Mouse (Mus musculus) left cerebral cortex, adult 18-20 months (tissue): ENCODE results near the gene Adra2a. TPM values are rescaled to one million over a fixed set of nuclear protein-coding genes. Genes with fewer than 3 reads are reported as not detected.

Experiments used
- DNase-seq, 2 experiments: peaks; one replicate each; pipeline ENCODE4 v3.0.0; 2021 to 2022; ENCODE audit warnings: low spot score in 2 of 2, mixed read lengths in 1 of 2
- long read RNA-seq, 2 experiments: library from polyadenylated mRNA; stranded (forward); transcript quantifications; one replicate each; pipeline ENCODE4 v2.0.0; 2021
- total RNA-seq, 2 experiments: library from RNA; stranded (reverse); gene quantifications; 2 replicates each; pipeline ENCODE4 v1.2.3; 2021

Gene Adra2a
- 10 to 100 TPM; 15.6 to 18.7 TPM for total RNA-seq
- long read RNA-seq, experiment 1, full-length matches to known transcripts, result 14 of 19 reads
- long read RNA-seq, experiment 1, partial matches to known transcripts, result 0 of 19 reads
- long read RNA-seq, experiment 1, other reads (novel, unspliced or antisense), result 5 of 19 reads
- long read RNA-seq, experiment 2, full-length matches to known transcripts, result 11 of 13 reads
- long read RNA-seq, experiment 2, partial matches to known transcripts, result 0 of 13 reads
- long read RNA-seq, experiment 2, other reads (novel, unspliced or antisense), result 2 of 13 reads

- no peak for DNase-seq
Observed at GRCm38 (mm10) chr19:54043851-54044250, at the start of gene Adra2a. TSS of gene Adra2a (plus strand) at chr19:54044151.

- DNase-seq, result no peak
Observed at GRCm38 (mm10) chr19:53994276-53994675, 49.7 kb upstream of the Adra2a start.

- no peak for DNase-seq
Observed at GRCm38 (mm10) chr19:54010973-54011372, 33.0 kb upstream of the Adra2a start.

- DNase-seq, result no peak
Observed at GRCm38 (mm10) chr19:54014999-54015398, 29.0 kb upstream of the Adra2a start.

GRCm38 (mm10) chr19:54015503-54015902, 28.4 kb upstream of the Adra2a start:
- DNase-seq, result no peak

- no peak for DNase-seq
Observed at GRCm38 (mm10) chr19:54035100-54035499, 8.9 kb upstream of the Adra2a start.

- DNase-seq, result no peak
Observed at GRCm38 (mm10) chr19:54039441-54039840, 4.5 kb upstream of the Adra2a start.

- no peak for DNase-seq
Observed at GRCm38 (mm10) chr19:54040356-54041028, 3.5 kb upstream of the Adra2a start.

GRCm38 (mm10) chr19:54041029-54041367, 3.0 kb upstream of the Adra2a start:
- no peak for DNase-seq

- peak; percentile 72 to 73 for DNase-seq
Observed at GRCm38 (mm10) chr19:54044507-54045371, 788 bp downstream of the Adra2a start.

GRCm38 (mm10) chr19:54045412-54045811, 1.5 kb downstream of the Adra2a start:
- DNase-seq, result peak in 1 of 2 experiments; percentile 9

- peak in 1 of 2 experiments; percentile 17 for DNase-seq
Observed at GRCm38 (mm10) chr19:54045931-54046683, 2.2 kb downstream of the Adra2a start.

GRCm38 (mm10) chr19:54046684-54047070, 2.7 kb downstream of the Adra2a start:
- DNase-seq, result no peak

GRCm38 (mm10) chr19:54047386-54048050, 3.6 kb downstream of the Adra2a start:
- DNase-seq, result no peak

- DNase-seq, result no peak
Observed at GRCm38 (mm10) chr19:54048161-54048885, 4.4 kb downstream of the Adra2a start.

GRCm38 (mm10) chr19:54051651-54052050, 7.7 kb downstream of the Adra2a start:
- DNase-seq, result no peak

GRCm38 (mm10) chr19:54055845-54056244, 11.9 kb downstream of the Adra2a start:
- no peak for DNase-seq

GRCm38 (mm10) chr19:54068447-54068846, 24.5 kb downstream of the Adra2a start:
- no peak for DNase-seq

GRCm38 (mm10) chr19:54070521-54070920, 26.6 kb downstream of the Adra2a start:
- no peak for DNase-seq

- DNase-seq, result no peak
Observed at GRCm38 (mm10) chr19:54072233-54072800, 28.4 kb downstream of the Adra2a start.
